Mouse (Mus musculus): ENCODE data around the gene Uvrag.

DNA sequence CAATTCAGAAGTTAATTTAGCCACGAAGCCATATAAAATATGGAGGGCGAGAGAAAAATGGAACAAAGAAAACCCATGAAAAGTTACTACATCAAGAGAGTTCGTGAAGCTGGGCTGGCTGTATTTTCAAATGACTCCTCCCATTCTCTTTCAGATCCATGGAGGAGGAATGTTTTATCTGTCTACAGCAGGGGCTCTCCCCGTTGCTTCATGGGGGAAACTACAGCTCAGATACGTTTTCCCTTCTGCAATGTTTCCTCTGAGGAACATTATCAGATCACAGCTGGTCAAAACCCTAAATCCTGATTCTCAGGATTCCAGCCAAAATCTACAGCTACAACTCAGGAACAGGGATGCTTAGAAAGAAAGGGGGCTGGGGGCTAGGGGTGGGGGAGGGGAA lies 246.2 kb downstream of the Uvrag start:
- TF ChIP-seq CTCF (IDR thresholded peaks at IDR 0.05; ENCODE audit: borderline replicate concordance, insufficient read depth, low read length) = no peak
- no peak for TF ChIP-seq POLR2A (IDR thresholded peaks at IDR 0.05; ENCODE audit: low read depth, low read length)
